Mouse (Mus musculus): ENCODE measurements around the gene Sp6. TPM values are rescaled to one million over a fixed set of nuclear protein-coding genes. Genes with fewer than 3 reads are reported as not detected.

Sp6 gene
- total RNA-seq, 1 experiment from 2014 or later: not detected

Other genes starting within 250 kb of the Sp6 start
- 40.6 to 60.6 TPM (median 40.8 TPM) in 3 replicates for gene Snx11, start 235.8 kb upstream of the Sp6 start, total RNA-seq (2017)
- gene Cbx1, start 224.3 kb upstream of the Sp6 start, total RNA-seq (2017): 31.6 to 66.7 TPM (median 54.0 TPM) in 3 replicates
- 56.7 to 65.5 TPM (median 62.2 TPM) in 3 replicates for gene Nfe2l1, start 183.4 kb upstream of the Sp6 start, total RNA-seq (2017)
- gene Copz2, start 163.5 kb upstream of the Sp6 start, total RNA-seq (2017): 0.48 TPM in 1 of 3 replicates, not detected in the others
- gene Cdk5rap3, start 96.9 kb upstream of the Sp6 start, total RNA-seq (2017): 38.4 to 51.0 TPM (median 44.6 TPM) in 3 replicates
- 0.29 TPM in 1 of 3 replicates, not detected in the others for gene Prr15l, start 85.3 kb upstream of the Sp6 start, total RNA-seq (2017)
- gene Pnpo, start 69.4 kb upstream of the Sp6 start, total RNA-seq (2017): 18.3 to 23.7 TPM (median 20.6 TPM) in 3 replicates
- gene Sp2, start 30.4 kb upstream of the Sp6 start, total RNA-seq (2017): 4.2 to 7.6 TPM (median 7.1 TPM) in 3 replicates
- gene Scrn2, start 16.5 kb downstream of the Sp6 start, total RNA-seq (2017): 2.3 to 3.2 TPM (median 2.9 TPM) in 3 replicates
- gene Lrrc46, start 28.0 kb downstream of the Sp6 start, total RNA-seq (2017): not detected in 3 replicates
- gene Mrpl10, start 28.2 kb downstream of the Sp6 start, total RNA-seq (2017): 12.3 to 17.5 TPM (median 13.4 TPM) in 3 replicates
- gene Osbpl7, start 37.2 kb downstream of the Sp6 start, total RNA-seq (2017): 10.0 to 13.1 TPM (median 11.3 TPM) in 3 replicates
- 25.3 to 119 TPM (median 30.9 TPM) in 3 replicates for gene Tbx21, start 101.9 kb downstream of the Sp6 start, total RNA-seq (2017)
- 23.2 to 34.3 TPM (median 24.7 TPM) in 3 replicates for gene Tbkbp1, start 138.1 kb downstream of the Sp6 start, total RNA-seq (2017)
- gene Kpnb1, start 174.5 kb downstream of the Sp6 start, total RNA-seq (2017): 192 to 282 TPM (median 240 TPM) in 3 replicates

Data from monocyte, adult 5-6 weeks (primary cell).